Comparison of ENCODE assay signal across 15 mouse cellular contexts in the genomic region with DNA sequence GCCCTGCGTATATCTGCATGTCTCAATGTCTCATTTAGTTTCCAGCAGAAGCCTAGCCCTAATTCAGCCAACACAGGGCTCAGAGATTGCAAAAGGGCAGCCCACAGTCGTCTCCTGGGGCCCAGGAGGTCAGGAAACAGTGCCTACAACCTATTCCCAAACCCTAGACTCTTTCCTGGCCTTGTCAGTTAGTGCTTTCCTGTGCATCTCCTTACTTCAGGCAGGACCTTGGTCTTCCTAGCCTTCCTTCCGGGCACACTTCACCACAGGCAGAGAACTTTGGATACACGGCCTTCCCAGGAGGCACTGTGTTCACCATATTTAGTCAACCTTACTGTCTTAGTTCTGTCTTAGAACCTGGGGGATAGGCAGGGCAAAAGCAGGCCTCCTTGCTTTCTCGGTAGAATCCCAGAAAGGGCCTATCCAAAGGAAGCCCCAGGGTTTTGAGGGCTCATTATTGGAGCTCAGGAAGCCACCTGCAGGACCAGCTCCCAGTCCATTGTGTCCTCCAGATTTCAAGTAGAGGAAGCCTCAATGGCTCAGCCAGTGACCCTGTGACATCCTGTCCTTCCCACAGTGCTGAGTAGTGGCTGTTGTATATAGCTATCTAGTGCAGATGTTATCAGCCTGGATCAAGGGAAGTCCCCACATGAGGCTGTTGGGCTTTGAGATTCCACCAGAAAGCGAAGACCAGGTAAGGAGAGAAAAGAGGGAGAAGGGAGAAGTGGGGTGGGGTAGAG. TPM values are rescaled to one million over a fixed set of nuclear protein-coding genes. Genes with fewer than 3 reads are reported as not detected.
A peak's percentile ranks its signal among the peaks of the same experiment; 100 is the strongest.
DNase-seq lines count a peak whose midpoint lies in the region; ATAC-seq and TF ChIP-seq lines count a peak whose summit lies in the region.
"Had no signal": no experiment of that assay in that cellular context is flagged by ENCODE, and none has a peak within 500 bp of the region (broad histone marks: within the 10 kb centered on the region; RNA-seq: fewer than 3 reads in every experiment).

No protein-coding gene starts in this region.

- peaks cover 11% of the 10 kb centered on the region for H3K4me1 ChIP-seq in embryonic facial prominence, embryonic 13.5 days
- H3K4me1 ChIP-seq in liver, embryonic 11.5 days (replicated peaks; ENCODE audit: control insufficient read depth, insufficient read depth, low read length): peaks cover 44% of the 10 kb centered on the region
- H3K4me1 ChIP-seq in midbrain, embryonic 15.5 days: no peaks in the 10 kb centered on the region
- H3K4me1 ChIP-seq: limb, embryonic 12.5 days had no signal

- intact Hi-C loops in gastrocnemius, adult 2 months (cut with DNase I): no loop called here

- no peaks in the 10 kb centered on the region for H3K9me3 ChIP-seq in embryonic facial prominence, embryonic 13.5 days
- no peaks in the 10 kb centered on the region for H3K9me3 ChIP-seq in liver, embryonic 11.5 days (ENCODE audit: control insufficient read depth, low read length)
- H3K9me3 ChIP-seq in midbrain, embryonic 15.5 days: no peaks in the 10 kb centered on the region
- H3K9me3 ChIP-seq: G1E; limb, embryonic 12.5 days had no signal

- no peak overlapping the region for H3K4me2 ChIP-seq in embryonic facial prominence, embryonic 13.5 days
- peak overlapping the region; percentile 8 for H3K4me2 ChIP-seq in liver, embryonic 11.5 days
- no peak overlapping the region for H3K4me2 ChIP-seq in midbrain, embryonic 15.5 days
- H3K4me2 ChIP-seq: limb, embryonic 12.5 days had no signal

- no peaks in the 10 kb centered on the region for H3K36me3 ChIP-seq in embryonic facial prominence, embryonic 13.5 days
- no peaks in the 10 kb centered on the region for H3K36me3 ChIP-seq in liver, embryonic 11.5 days (ENCODE audit: control insufficient read depth, insufficient read depth, low read length)
- no peaks in the 10 kb centered on the region for H3K36me3 ChIP-seq in midbrain, embryonic 15.5 days (replicated peaks)
- H3K36me3 ChIP-seq: G1E; limb, embryonic 12.5 days had no signal

- H3K27ac ChIP-seq in gastrocnemius, adult 2 months: peak overlapping the region; percentile 85
- peak overlapping the region; percentile 41; the same call in 1 of the 2 replicates for H3K27ac ChIP-seq in layer of hippocampus, adult 2 months
- H3K27ac ChIP-seq in embryonic facial prominence, embryonic 13.5 days: peak overlapping the region; percentile 73
- H3K27ac ChIP-seq in liver, embryonic 11.5 days (ENCODE audit: low read depth, low read length): peak overlapping the region; percentile 77
- no peak overlapping the region for H3K27ac ChIP-seq in midbrain, embryonic 15.5 days
- H3K27ac ChIP-seq: limb, embryonic 12.5 days had no signal

- H3K4me3 ChIP-seq in gastrocnemius, adult 2 months: peak overlapping the region; percentile 70
- H3K4me3 ChIP-seq in layer of hippocampus, adult 2 months: no peak overlapping the region
- H3K4me3 ChIP-seq in embryonic facial prominence, embryonic 13.5 days: no peak overlapping the region
- H3K4me3 ChIP-seq in liver, embryonic 11.5 days (ENCODE audit: low read depth, low read length): no peak overlapping the region
- no peak overlapping the region for H3K4me3 ChIP-seq in midbrain, embryonic 15.5 days
- H3K4me3 ChIP-seq: limb, embryonic 12.5 days had no signal

- DNase-seq in gastrocnemius, adult 2 months: no peak
- DNase-seq in gastrocnemius, postnatal 4 days (ENCODE audit: low spot score in 2 of 2): no peak
- no peak for DNase-seq in layer of hippocampus, adult 2 months (ENCODE audit: low spot score in 2 of 2)
- no peak for DNase-seq in layer of hippocampus, postnatal 25 days (ENCODE audit: extremely low spot score in 1 of 2, low spot score in 1 of 2)
- no peak for DNase-seq in liver, embryonic 11.5 days (ENCODE audit: low spot score)
- DNase-seq in urinary bladder, postnatal 4 days (ENCODE audit: low spot score in 2 of 2): no peak
- DNase-seq: forebrain, postnatal 0 days; spleen, adult 18-20 months; thymus, postnatal 14 days had no signal

- no peaks in the 10 kb centered on the region for H3K27me3 ChIP-seq in embryonic facial prominence, embryonic 13.5 days
- no peaks in the 10 kb centered on the region for H3K27me3 ChIP-seq in liver, embryonic 11.5 days (replicated peaks; ENCODE audit: control insufficient read depth, insufficient read depth, low read length)
- no peaks in the 10 kb centered on the region for H3K27me3 ChIP-seq in midbrain, embryonic 15.5 days (replicated peaks)
- H3K27me3 ChIP-seq: limb, embryonic 12.5 days had no signal

- no peak for ATAC-seq in embryonic facial prominence, embryonic 13.5 days (ENCODE audit: insufficient number of reproducible peaks, insufficient read depth, low FRiP score, low TSS enrichment, low read depth)
- ATAC-seq in liver, embryonic 11.5 days (replicated peaks; ENCODE audit: low FRiP score): no peak
- ATAC-seq in midbrain, embryonic 15.5 days (replicated peaks): no peak
- ATAC-seq: forebrain, postnatal 0 days had no signal

- no peak overlapping the region for H3K9ac ChIP-seq in embryonic facial prominence, embryonic 13.5 days
- no peak overlapping the region for H3K9ac ChIP-seq in liver, embryonic 11.5 days (ENCODE audit: low read depth, low read length)
- H3K9ac ChIP-seq in midbrain, embryonic 15.5 days: no peak overlapping the region
- H3K9ac ChIP-seq: forebrain, postnatal 0 days; limb, embryonic 12.5 days had no signal

- no peak for TF ChIP-seq CTCF in gastrocnemius, adult 2 months (IDR thresholded peaks at IDR 0.05)
- TF ChIP-seq CTCF in layer of hippocampus, adult 2 months (conservative IDR thresholded peaks at IDR 0.05): no peak

- 82% methylated on average over 6 of the region's 6 CpGs for WGBS in embryonic facial prominence, embryonic 13.5 days
- 43% methylated on average over 6 of the region's 6 CpGs for WGBS in liver, embryonic 11.5 days
- 80% methylated on average over 6 of the region's 6 CpGs for WGBS in midbrain, embryonic 15.5 days

RNA-seq across cellular contexts. Expression of a gene that starts 4.7 kb away (rescaled TPM):
- total RNA-seq in gastrocnemius, adult 2 months (2021): 1 to 10 TPM; 4.2 to 6.2 TPM
- total RNA-seq in gastrocnemius, postnatal 4 days (2021): 10 to 100 TPM; 18.7 to 19.9 TPM
- 1 to 10 TPM; 2.1 to 2.2 TPM for total RNA-seq in layer of hippocampus, adult 2 months (2021)
- total RNA-seq in layer of hippocampus, postnatal 25 days (2021): 1 to 10 TPM; 2.8 to 3.3 TPM
- 26.2 and 32.6 TPM in 2 replicates for polyA plus RNA-seq in embryonic facial prominence, embryonic 13.5 days (2015; fragmentation: Nextera tagmentation; extraction: Ambion mirVana)
- polyA plus RNA-seq in liver, embryonic 11.5 days (2014; fragmentation: Nextera tagmentation; extraction: Ambion mirVana): 36.2 and 41.6 TPM in 2 replicates
- polyA plus RNA-seq in midbrain, embryonic 15.5 days (2015; fragmentation: Nextera tagmentation; extraction: Ambion mirVana): 18.2 and 19.1 TPM in 2 replicates

RNA-seq across cellular contexts. Expression of a gene that starts 17.9 kb away (rescaled TPM):
- total RNA-seq in gastrocnemius, adult 2 months (2021): 1 to 10 TPM; 3.9 to 6.5 TPM
- 10 to 100 TPM; 13.6 to 18.1 TPM for total RNA-seq in gastrocnemius, postnatal 4 days (2021)
- not detected for total RNA-seq in layer of hippocampus, adult 2 months (2021)
- total RNA-seq in layer of hippocampus, postnatal 25 days (2021): not detected
- 0.33 TPM in 1 of 2 replicates, not detected in the other for polyA plus RNA-seq in embryonic facial prominence, embryonic 13.5 days (2015; fragmentation: Nextera tagmentation; extraction: Ambion mirVana)
- polyA plus RNA-seq in liver, embryonic 11.5 days (2014; fragmentation: Nextera tagmentation; extraction: Ambion mirVana): not detected in 2 replicates
- polyA plus RNA-seq in midbrain, embryonic 15.5 days (2015; fragmentation: Nextera tagmentation; extraction: Ambion mirVana): not detected in 2 replicates
- total RNA-seq: forebrain, postnatal 0 days; hematopoietic stem cell, adult 5-6 weeks; monocyte, adult 5-6 weeks had no signal
- polyA plus RNA-seq: limb, embryonic 12.5 days had no signal

RNA-seq across cellular contexts. Expression of a gene that starts 30.1 kb away (rescaled TPM):
- total RNA-seq in gastrocnemius, adult 2 months (2021): 100 to 1,000 TPM; 439 to 468 TPM
- total RNA-seq in gastrocnemius, postnatal 4 days (2021): 10 to 100 TPM; 81.7 to 86.7 TPM
- not detected for total RNA-seq in layer of hippocampus, adult 2 months (2021)
- under 1 TPM in 1 of 2 experiments, not detected in 1; 0.05 TPM for total RNA-seq in layer of hippocampus, postnatal 25 days (2021)
- 0.14 and 0.28 TPM in 2 replicates for polyA plus RNA-seq in embryonic facial prominence, embryonic 13.5 days (2015; fragmentation: Nextera tagmentation; extraction: Ambion mirVana)
- not detected in 2 replicates for polyA plus RNA-seq in liver, embryonic 11.5 days (2014; fragmentation: Nextera tagmentation; extraction: Ambion mirVana)
- polyA plus RNA-seq in midbrain, embryonic 15.5 days (2015; fragmentation: Nextera tagmentation; extraction: Ambion mirVana): not detected in 2 replicates
- total RNA-seq: forebrain, postnatal 0 days; hematopoietic stem cell, adult 5-6 weeks had no signal
- polyA plus RNA-seq: G1E had no signal

Comparison
In these comparisons a context has a peak if more than half of its experiments do, and no peak if none do; other contexts are left out.
1. RNA of a gene that starts 30.1 kb away (total RNA-seq): 439 to 468 TPM in gastrocnemius, adult 2 months and 81.7 to 86.7 TPM in gastrocnemius, postnatal 4 days; 0.05 TPM in layer of hippocampus, postnatal 25 days and not detected in layer of hippocampus, adult 2 months; every median in the first group is over 10 times any median in the second.